Mouse (Mus musculus) cerebellum, adult (tissue): ENCODE data around the gene 0610037L13Rik.

ENCODE experiments used
- ATAC-seq: cut with Nextera tagmentation; 2 replicates; pipeline ENCODE4 v1.9.2; 2017; ENCODE audit warnings: mild to moderate bottlenecking, moderate library complexity, mixed read lengths; ENCODE audit not compliant: insufficient number of reproducible peaks, low FRiP score, low TSS enrichment

Gene 0610037L13Rik

DNA sequence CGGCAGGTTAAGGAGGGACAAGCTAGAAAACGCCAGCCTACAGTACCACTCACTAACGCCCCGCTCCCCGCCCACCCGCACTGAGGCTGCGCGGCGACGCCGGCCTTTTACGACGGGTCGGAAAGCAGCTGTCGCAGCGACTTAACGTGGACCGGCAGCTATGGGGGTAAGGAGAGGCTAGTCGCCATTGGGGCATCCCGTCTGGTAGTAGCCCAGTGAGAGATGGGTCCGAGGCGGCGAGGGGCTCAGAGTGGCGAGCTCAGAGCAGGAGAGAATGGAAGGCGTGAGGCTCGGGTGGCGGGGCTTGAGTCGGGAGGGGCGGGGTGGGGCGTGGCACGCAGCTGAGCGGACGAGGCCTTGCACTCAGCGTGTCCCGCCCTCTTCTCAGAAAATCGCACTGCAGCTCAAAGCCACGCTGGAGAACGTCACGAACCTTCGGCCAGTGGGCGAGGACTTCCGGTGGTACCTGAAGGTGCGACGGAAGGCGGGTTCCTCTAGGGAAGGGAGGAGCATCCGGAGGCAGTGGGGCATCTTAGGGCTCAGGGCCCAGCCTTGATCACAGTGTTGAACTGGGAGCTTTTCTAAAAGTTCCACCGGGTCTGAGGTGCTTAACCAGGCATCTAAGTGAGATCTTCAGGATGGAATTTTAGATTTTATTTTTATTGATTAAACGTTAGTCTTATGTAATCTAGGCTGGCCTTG is at the start of gene 0610037L13Rik:
Gene 0610037L13Rik (plus strand): TSS at position 83 of the 702 bp plus-strand sequence.
- peak; percentile 94 for ATAC-seq

DNA sequence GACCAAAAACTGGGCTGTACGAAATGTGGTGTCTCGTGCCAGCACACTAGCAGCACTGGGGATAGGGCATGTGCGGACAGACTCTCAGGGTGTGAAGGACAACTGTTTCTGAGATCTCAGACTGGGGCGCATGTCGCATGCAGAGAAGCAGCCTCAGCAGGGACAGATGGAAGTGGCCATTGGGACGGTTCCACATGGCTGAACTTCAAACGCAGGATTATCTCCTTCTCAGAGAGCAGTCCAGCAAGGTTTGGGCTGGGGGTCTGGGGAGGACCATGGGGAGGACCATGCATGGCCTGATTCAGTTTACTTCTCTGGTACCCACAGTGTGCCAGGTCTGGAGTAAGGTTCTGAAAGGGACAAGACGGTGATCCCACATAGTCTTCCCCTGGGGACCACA is 45.9 kb upstream of the 0610037L13Rik start:
- ATAC-seq = peak; percentile 52; the same call in 1 of the 2 replicates

DNA sequence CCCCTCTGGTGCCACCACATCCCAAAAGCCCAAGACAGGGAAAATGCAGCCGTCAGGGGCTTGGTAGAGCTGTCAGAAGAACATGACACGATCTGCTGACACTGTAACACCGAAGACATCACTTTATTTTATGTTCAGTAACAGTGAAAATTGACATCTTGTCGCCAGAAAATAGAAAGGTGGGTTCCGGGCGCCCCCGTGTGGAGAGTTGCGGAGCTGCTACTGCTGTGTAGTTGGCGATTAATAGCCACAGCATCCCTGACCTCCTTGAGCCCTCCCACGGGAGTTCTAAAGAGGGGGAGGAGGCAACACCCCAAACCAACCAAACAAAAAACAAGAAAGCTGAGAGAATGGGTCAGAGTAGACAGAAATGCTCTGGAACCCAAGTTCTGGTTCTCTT is 44.6 kb upstream of the 0610037L13Rik start:
- ATAC-seq = no peak

DNA sequence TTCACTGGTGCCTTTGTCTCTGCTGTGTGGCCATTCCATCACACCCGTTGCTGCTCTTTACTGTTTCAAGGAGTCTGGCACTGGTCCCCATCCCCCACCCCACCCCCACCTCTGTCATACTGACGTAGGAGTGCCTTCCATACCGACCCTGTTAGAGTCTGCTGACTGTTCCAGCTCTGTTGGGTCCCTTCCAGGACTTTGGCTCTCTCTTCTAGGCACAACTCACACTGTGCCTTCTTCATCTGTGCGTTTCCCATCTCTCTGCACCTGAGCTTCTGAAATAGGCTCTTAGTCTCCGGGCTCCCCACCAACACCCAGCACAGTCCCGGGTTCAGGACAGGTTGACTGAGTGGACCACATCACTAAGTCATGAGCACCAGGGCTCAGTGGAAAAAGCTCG is 42.8 kb upstream of the 0610037L13Rik start:
- ATAC-seq = no peak

DNA sequence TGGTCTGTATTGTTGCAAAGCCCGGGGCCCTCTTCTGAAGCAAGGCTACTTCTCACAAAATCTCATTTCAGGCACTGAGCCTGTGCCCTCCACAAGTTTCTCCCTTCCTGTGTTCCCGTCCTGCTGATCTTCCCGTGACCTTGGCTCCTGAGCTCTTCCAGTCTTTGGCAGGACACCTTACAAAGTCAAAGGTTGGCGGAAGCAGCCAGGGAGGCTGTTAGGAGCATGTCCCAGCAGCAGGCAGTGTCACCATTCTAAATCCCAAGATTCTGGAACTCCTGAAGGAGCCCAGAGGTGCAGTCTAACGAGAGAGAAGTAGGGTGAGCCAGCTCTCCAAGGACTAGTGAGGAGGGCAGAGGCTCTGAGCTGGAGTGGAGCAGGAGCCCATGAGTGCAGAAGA is 41.1 kb upstream of the 0610037L13Rik start:
- ATAC-seq = no peak

DNA sequence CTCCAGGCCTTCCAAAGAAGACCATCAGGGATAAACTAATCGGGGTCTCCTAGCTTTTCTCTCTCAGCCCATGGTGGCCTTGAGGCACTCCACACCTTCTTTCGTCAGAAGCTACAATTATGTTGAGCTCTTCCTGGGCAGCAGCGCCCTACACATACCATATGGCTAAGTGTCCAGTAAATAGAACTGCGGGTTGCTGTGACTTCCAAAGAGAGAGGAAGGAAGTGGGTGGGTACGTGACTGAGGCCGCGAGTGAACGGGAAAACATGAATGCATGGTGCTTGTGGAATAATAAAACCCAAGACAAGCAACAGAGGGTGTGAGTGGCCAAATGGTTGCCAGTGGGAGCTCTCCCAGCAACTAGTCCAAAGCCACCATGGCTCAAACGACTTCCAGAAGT is 40.0 kb upstream of the 0610037L13Rik start:
- no peak for ATAC-seq

DNA sequence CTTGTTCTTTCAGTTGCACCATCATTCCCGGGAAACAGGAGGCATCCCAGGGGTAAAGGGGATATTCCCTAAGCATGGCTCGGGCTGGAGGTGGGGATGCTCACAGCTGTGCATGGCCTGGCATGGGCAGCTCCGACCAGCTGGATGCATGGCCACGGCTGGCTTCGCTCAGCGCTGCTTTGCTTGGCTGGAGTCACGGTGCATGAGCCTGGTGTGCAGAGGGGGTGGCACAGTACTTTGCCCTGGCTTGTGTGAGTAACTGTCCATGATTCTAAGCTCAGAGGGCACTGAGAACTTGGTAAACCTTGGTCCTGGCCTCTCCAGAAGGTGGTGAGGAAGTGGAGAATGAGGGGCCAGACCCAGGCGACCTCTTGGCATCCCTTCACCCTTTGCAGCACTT is 39.5 kb upstream of the 0610037L13Rik start:
- ATAC-seq = no peak

DNA sequence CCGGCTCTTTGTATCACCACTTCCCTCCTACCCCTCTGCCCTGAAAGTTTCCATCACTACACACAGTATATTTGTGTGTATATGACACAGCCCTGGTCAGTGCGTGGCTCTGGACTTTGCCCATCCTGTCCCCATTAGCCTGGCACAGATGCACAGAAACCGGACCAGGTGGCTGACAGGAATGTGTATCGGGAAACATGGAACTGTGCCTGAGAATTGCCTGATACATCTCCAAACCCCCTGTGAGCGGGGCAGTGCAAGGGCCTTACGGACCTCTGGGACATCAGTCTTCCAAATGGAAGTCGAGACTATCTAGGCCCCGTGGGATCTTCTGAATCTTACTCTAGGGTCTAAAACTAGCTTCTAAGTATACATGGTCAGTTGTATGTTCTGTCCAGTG is 36.3 kb upstream of the 0610037L13Rik start:
- no peak for ATAC-seq

DNA sequence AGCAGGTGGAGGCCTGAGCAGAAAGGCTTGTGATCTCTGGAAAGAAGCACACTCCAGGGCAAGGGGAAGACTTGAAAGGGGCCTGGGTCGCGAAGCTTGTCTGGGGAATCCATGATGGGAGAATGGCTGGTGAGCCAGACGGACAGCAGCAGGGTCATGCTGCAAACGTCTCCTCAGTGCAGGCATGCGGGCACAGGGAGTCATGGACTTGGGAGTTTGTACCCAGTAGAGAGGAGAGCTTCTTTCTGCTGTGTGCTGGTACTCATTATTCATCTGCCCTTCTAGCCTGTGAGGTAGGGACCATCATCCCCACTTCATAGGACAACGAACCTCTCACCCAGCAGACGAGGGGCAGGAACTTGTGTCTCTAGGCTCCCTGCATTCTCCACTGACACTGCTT is 35.8 kb upstream of the 0610037L13Rik start:
- ATAC-seq = no peak

DNA sequence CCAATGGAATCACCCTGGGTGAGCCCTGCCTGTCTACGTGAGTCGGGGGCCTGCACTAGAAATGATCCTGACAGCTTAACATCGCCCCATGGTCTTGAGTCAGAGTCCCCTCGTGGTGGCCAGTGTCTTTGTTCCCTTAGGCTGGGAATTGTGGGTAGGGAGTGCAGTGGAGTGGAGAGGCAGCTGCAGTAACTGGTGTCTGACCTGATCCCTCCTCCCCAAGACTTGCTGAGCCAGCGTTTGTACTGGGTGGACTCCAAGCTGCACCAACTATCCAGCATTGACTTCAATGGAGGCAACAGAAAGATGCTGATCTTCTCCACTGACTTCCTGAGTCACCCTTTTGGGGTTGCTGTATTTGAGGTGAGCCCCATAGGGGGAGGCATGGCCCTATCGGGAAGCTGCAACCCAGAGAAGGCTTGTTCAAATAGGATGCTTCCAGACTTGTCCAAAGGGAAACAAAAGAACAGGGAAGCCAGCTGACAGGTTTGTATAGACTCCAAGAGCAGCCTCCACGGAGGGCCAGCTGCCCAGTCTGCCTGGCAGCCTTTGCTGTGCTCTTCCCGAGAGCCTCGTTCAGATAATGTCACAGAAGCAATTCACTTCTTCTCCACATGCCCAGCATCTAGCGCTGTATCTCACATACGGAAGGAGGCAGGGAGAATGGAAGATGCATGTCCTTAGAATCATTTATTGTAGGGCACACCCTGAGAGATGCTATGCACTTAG is 32.5 kb upstream of the 0610037L13Rik start:
- peak; percentile 80 for ATAC-seq

DNA sequence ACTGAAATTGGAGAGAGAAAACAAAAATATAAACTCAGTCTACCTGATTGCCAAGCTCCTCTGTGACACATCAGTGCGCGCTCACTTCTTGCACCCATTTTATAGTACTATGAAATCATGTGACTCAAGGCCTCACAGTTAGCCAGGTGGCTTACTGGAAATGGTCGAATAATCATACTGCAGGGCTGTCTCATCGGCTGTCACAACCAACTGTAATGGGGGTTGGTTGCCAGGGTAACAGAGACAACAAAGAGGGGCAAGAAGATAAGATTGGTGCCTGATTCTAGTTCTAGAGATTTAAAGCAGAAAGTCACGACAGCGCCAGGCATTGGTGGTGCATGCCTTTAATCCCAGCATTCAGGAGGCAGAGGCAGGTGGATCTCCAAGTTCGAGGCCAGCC is 30.6 kb upstream of the 0610037L13Rik start:
- no peak for ATAC-seq

DNA sequence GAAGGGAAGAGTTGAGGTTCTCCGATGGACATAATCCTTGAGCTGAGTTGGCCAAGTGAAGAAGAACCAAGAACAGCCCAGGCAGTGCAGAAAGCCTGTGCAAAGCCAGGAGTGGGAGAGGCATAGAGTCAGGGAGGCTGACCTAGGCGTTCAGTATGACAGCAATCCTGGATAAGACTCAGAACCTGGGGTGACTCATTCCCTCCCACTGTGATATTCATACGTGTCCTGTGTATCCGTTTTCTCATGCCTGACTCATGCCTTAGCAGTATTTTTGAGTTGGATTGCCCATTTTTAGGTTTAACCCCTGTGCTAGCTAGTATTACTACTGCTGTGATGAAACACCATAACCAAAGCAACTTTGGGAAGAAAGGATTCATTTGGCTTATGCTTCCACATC is 24.7 kb upstream of the 0610037L13Rik start:
- ATAC-seq = no peak

DNA sequence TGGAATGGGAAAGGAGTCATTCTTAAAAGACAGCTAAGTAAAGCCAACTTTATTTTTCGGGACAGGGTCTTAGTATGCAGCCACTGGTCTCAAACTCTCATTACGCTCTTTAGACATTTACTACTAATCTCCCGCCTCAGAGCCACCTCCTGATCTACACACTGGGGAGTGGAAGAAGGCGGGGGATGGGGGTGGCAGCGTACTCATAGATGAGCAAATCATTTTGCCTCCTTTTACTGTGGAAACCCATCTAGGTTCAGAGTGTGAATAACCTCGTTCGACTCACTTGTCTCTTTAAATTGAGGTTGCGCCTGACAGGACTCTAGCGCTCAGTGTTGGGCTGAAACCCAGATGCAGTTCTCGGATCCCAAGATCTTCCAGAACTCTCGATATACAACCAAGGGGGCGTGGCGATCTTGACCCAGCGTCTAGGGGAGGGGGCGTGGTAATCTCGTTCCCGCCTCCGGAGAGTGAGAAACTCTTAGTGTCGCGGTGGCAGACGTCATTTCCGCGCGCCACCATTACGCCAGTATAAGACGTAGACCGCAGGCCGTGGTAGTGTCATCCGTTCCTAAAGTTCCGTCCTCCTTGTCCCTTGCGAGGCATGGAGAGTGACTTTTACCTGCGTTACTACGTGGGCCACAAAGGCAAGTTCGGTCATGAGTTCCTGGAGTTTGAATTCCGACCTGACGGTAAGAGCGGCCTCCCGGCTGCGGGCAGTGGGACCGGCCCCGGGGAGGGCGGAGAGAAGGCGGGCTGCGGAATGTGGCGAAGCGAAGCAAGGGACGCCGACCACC is 10.2 kb upstream of the 0610037L13Rik start, which contains the start of gene Magoh:
Gene Magoh (plus strand): TSS at position 502 of the 797 bp plus-strand sequence.
- peak; percentile 84 for ATAC-seq

DNA sequence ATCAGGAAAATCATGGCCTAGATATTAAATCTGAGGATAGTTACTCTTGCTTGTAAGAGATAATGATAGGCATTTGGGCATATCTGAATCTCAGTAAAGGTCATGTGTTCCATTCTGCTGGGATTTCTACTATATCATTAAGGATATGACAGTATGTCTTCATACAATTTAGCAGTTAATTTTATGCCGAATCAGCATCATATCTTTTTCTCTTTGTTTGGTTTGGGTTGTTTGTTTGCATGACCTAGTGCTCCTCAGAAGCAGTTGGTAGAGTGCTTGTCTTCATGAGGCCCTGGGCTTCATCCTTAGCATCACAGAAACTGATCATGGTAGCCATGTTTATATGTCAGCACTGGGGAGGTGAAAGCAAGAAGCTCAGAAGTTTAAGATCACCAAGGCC is 8.0 kb upstream of the 0610037L13Rik start:
- ATAC-seq = no peak

DNA sequence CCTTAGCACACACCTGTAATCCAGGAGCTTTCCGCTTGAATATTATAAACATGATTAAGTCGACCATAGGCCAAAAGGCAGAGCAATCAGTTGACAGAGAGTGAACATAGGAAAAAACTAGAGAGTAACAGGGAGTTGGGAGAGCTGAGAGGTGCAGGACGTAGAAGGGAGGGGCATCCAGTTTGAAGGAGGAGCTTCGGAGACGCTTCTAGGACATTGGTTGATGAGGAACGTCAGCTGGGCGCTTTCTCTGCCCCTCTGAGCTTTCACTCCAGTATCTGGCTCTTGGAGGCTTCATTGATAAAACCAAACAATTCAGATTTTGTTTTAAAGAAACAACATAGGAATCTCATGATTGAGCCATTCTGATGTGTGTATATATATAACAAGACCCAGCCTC is 3.2 kb upstream of the 0610037L13Rik start:
- ATAC-seq = no peak

DNA sequence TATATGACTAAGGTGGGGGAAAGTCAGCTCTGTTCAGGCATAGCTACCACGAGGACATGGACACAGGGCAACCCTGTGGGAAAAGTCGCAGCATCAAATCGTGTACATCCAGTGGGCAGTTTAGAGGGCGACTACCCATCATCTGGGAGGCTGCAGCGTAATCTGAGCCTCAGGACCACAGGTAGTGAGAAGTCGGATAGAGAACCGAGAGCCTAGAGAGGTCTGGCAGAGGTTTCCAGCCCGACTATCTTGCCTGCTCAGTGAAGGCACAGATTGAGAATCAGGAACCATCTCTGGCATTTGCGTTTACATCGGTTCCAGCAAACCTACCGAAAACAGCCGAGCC is 255 bp upstream of the 0610037L13Rik start:
- no peak; the same call in 1 of the 2 replicates for ATAC-seq

DNA sequence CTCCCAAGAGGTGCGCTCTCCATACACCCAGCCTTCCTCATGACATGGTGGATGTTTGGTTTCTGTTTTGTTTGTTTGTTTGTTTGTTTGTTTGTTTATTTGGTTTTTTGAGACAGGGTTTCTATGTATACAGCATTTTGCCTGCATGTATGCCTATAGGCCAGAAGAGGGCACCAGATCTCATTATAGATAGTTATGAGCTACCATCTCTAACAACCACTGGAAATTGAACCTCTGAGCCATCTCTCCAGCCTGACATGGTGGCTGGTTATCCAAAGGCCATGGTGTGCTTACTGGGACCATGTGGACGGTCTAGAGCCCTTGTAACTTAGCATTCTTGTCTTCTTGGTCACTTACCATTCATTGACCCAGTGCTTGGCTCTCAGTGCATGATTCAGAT is 3.0 kb downstream of the 0610037L13Rik start:
- ATAC-seq = no peak

DNA sequence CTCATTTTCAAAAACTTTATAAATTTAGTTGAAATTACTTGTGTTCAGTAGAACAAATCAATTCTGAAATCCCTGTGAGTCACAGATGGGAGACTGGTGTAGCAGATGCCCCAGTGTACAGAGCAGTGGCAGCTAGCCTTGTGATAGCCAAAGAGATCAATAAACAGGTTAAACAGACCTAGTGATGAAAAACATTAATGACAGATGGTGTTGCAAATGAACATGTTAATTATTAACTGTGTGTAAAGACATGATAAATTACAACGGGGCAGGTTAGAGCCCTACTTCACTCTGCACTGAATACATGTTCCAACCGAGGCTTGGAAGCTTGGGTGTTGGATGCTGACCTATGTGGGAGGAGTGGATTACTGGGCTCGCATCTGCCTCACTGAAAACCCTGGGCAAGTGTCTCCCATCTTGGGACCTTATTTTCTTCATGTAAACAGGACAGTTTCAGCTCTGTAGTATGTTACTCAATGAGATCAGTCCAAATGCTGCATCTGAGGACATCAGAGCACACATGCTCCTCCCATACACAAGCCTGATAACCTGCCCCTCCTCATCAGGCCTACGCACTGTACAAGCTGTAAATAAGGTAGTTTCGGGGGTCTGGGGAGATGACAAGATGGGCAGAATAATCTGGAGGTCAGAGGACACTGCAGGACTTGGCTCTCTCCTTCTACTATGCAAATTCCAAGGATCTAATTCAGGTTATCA is 9.8 kb downstream of the 0610037L13Rik start:
- ATAC-seq = no peak

DNA sequence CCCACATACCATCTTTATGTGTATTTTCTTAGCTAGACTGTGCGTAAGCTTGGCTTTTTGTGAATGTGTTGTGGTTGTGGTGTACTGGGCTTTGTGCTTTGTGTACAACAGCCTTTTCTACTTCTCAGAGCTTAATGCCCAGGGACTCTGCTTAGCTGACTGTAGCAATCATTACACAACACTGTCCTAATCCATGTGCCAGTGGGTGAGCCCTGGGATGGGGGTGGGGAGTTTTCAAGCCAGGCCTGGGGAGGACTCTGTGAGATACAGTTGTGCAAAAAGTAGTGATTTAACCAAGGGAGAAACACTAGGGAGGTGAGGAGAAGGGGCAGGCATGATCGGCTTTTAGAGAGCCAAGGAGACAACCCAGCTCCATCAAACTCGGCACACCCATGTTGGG is 10.6 kb downstream of the 0610037L13Rik start:
- ATAC-seq = no peak

DNA sequence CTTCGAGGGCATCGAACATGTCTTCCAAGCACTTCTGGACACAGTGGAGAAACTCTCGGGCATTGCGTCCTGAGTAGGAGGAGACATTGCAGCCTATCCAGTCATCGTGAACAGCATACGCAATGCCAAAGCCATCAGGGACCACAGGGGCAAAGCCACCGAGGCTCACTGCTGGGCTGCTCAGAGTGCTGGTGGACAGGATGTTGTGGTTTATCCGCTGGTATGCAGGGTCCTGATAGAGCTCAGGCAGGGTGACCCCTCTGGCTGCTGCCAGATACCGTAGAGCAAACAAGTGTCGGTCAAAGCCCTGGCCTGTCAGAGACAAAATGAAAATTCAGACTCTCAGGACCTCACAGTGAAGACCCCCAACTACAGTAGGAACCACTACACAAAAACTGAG is 14.6 kb downstream of the 0610037L13Rik start:
- ATAC-seq = no peak

DNA sequence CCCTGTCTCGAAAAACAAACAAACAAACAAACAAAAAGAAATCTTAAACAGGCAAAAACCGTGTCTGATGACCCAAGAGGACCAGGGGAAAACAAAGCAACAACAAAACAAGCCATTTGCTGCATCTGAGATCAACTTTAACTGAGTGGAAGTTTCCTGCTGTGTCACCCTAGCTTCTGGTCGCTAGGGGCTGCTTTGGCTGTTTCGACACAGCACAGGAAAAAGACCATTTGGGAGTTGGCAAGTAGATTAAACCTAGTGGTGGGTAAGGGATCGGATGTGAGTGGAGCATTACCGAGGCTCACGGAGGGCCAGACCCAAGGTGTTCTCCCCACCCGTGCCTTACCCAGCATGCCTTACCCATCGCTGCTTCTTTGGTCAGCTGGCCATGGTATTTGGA is 16.9 kb downstream of the 0610037L13Rik start:
- no peak for ATAC-seq
